Mouse (Mus musculus) right cerebral cortex, adult 18-20 months (tissue): ENCODE measurements around the gene Zmiz1.

Source experiments
- DNase-seq: peaks from one replicate; pipeline ENCODE4 v3.0.0; 2022; ENCODE audit warnings: mixed read lengths

Zmiz1 gene

DNA sequence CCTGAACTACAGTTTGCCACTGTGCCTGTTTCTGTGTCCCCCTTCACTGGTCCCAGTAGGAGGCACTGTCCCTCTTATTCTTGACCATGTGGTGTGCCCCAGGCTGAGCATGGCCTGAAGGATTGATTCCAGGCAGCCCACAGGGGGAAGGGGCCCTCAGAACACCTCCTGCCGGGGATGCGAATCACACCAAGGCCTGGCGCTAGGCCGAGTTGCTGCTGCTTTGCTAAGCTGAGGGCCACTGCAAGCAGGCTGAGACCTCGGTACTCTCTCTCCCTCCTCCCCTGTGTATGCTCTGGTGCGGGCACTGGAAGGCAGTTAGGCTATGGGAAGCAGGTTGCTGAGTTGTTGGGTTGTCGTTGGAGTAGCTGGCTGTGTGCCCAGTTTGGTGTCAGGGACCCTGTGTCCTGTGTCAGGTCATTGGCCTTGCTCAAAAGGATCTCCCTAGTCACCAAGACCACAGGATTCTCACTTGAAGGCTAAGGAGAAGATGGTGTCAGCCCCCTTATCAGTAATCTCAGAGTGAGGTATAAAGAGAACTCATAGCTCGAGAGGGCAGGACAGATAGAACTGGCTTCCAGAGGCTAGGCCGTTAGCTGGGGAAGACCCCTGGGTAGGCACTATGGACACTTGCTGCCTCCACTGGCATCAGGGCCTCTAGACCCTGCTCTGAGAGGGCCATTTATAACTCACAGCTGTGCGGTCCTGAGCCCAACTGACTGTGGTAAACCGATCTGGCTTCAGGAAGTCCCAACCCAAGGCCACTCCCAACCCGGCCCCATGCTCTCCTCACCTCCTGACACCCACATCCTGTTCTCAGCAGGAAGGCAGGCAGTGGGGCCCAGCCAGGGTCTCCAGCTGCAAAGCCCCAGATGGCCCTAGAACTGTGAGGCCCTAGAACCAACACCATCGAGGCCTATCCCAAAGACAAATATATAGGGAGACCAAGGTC, 57.9 kb downstream of the Zmiz1 start:
- no peak for DNase-seq

DNA sequence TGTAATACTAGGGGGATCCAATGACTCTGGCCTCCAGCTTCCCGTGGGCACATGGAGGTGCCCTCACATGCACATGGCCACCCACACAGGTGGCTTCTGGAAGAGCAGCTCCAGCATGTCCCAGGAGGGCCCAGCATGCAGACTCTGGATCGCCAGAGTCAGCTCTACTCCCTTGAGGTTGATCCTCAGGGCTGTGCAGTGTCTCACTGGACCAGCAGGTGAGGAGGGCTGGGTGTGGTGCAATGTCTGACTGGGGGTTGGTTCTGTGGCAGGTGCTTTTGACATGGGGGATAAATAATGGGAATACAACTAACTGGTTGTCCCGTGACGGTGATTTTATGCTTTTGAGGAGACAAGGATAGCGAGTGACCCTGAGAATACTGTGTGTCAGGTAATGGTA, 59.7 kb downstream of the Zmiz1 start:
- no peak for DNase-seq

DNA sequence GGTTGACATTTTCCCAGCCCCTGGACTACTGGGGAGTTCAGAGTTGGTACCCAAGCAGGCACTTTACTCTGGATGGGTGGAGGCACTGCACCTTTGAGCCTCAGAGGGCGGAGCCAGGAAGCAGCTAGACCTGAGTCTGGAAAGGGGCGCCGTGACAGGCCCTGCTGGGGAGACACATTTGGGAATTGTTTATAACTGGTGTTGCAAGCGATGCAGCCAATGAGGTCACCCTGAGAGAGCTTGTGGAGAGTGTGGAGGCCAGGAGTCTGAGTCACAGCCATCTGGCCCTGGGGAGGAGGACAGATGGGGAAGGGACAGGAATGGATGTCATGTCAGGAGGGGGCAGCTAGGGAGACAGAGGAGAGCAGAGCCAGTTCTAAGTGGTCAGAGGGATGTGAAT, 60.7 kb downstream of the Zmiz1 start:
- DNase-seq: peak; percentile 37

DNA sequence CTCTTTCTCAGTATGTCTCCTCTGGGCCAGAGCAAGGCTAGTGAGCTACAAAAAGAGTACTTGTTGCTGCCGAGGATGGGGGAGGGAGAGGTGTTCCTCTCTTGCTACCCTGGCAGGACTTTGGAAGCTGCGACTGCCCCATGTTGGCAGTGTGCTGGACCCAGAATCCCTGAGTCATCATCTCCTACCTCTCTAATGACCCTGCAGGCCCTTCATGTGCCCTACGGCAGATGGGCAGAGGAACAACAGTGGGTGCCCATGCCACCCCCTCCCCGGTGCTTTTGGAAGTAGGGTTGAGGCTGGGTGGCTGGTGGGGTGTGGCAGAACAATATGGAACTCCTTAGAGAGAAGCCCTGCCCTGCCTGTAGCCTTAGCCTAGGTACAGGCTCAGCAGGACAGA, 61.6 kb downstream of the Zmiz1 start:
- no peak for DNase-seq

DNA sequence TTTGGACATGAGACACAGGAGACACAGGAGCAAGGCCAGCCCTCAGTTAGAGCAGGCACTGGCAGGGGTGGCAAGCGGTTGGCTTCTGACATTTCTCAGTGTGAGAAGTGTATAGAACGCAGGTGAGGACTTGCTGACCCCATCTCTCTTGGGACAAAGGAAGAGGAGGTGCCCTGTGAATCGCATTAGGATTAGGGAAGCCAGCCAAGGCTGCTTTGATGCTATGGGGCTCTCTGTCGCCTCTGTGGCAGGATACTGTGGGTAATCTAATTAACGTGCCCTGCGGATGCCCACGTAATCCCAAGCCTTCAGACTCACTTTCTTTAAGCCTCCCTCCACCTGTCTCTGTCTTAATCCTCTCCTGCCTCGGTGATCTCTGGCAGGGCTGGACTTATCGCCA, 62.0 kb downstream of the Zmiz1 start:
- no peak for DNase-seq

DNA sequence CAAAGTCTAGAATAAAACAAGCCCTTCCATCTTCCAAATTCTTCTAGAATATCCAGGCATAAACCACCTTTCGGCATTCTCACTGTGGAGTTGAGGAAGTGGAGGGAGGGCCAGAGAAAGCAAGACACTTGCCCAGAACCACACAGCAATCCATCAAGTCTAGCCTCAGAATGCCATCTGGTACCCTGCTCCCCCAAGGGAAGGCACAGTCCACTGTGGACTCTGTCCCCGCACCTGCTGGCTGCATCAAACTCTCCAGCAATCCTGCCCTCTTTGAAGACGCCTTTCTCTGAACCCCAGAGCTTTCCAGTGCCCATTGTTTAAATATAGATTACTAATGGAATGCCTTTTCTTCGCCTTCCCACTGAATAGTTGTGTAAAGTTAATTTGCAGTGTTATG, 62.5 kb downstream of the Zmiz1 start:
- DNase-seq: no peak

DNA sequence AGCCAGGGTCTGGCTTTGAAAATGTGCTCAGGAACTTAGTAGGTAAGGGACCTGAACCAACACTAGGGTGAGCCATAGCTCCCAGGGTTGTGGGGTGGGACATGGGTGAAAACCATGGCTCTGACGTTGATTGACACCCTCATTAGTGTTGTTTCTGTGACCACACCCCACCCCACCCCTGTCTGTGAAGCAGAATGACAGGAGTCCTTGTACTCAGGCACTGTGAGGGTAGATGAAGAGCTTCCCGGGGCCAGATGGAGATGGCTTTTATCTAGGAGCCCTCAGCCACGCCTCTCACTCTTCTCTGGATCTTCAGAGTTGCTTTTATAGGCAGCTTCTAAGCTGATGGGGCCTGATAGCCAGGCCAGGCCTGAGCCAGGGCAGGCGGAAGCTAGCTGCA, 63.4 kb downstream of the Zmiz1 start:
- DNase-seq: no peak

DNA sequence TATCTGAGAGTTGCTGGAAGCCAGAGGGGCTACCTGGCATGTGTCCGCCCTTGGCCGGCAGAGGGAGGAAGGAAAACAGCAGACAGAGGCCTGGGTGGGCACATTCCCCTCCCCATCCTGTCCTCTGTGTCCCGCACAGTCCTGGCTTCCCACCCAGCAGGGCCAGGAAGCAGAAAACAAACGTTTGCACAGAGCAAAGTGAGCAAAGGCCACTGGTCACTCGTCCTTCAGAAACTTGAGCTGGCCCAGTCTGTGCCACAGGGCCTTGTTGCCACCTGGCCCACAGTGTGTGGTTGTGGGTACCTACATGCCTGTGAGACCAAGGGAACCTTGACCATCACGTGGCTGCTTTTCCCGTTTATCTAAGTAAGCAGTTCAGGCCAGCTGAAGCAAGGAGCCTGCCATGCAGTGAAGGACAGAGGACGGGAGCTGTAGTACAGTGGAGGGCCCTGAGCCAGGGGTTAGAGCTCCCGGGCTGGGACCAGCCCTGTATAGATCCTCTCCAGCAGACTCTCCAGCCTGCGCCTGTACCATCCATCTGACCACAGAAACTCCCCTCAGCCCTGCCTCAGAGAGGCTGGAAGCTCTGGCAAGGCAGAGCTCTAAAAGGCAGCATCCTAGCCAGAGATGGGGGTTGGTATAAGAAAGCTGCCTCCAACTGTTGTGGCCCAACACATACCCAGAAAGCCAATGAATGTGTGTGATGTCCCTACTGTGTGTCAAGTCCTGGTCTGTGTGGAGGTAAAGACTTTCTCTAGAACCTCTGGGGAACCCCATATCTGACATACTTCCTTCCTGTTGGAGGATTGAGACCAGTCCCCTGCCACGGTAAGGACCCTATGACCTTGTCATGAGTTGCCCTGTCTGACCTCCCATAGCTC, 64.5 kb downstream of the Zmiz1 start:
- no peak for DNase-seq

DNA sequence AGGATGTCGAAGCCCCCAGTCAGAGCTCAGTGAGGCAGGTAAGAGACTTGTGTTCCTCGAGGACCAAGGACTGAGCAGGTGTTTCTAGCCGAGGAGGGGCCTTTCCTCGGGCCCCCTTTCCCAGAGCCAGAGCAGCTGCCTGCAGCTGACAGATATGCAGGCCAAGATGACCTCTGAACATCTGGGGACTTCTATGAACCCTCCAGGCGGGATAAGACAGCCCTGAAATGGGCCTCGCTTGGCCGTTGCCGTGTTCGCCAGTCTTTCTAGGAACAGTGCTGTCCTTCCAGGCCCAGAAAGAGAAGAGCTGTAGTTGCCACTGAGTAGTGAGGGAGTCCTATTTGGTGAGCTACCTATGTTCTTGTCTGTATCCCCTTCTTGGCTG, 65.1 kb downstream of the Zmiz1 start:
- DNase-seq: no peak

DNA sequence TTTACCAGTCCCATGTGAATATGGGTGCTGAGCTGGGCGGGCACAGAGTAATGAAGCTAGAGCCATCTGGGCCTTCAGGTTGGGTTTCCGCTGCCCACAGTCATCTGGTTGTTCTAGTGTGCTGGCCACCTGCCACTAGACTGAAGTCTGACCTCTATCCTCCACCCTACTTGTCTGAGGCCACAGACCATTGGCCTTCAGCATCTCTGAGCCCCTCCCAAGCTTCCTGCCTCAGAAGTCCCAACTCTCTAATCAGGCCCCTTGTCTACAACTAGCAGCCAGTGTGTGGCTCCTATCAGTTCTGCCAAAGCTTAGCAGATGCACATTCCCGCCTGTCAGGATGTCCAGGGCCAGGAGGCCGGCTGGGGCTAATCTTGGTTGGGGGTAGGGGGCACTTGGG, 65.9 kb downstream of the Zmiz1 start:
- no peak for DNase-seq

DNA sequence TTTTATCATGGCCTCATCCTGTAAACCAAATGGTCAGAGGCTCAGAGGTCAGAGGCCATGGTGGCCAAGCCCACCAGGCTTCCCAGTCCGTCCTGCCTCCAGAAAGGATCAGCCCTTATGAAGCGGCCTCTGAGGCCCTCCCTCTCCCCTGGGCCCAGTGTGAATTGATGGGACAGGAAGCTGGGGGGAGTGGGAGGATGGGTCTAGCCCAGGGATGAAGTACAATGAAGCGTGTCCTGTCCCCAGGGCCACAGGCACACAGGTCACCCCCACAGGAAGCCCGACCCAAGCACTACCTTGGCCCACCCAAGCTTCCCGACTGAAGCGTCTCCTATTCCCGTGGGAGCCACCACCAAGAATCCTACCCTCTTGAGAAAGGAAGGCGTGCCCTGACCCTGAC, 66.7 kb downstream of the Zmiz1 start:
- DNase-seq: no peak

DNA sequence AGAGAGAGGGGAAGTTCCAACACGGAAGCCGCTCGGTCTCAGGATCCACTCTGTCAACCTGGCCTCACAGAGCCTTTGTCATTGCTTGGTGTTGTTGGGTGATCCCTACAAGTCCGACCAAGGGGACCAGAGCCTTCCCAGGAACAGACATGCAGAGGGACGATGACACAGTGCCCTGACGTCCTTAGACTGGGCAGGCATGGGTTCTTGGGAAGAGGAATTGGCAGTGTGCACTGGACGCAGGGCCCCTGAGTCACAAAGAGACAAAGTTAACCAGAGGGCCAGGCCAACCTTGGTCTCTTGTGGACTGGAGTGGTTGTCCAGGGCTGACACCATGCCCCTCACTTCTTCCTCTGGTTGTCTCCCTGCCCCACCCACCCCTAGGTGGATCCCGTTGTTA, 67.9 kb downstream of the Zmiz1 start:
- DNase-seq: no peak

DNA sequence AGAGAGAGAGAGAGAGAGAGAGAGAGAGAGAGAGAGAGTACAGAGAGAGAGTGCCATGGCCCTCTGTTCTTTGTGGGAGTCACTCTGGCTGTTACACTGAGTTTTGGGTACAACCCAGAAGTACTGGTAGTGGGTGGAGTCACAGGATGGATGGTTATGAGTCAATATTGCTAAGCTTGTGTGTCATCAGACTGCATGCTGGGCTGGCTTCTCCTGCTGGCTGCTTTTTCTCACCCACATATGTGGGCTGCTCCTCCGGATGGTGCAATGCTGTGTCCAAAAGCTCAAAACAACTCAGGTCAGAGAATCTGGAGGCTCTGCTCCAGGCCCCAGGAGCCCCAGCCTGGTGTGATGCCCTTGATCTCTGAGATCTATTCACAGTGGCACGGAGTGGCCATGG, 68.3 kb downstream of the Zmiz1 start:
- DNase-seq: peak; percentile 86

DNA sequence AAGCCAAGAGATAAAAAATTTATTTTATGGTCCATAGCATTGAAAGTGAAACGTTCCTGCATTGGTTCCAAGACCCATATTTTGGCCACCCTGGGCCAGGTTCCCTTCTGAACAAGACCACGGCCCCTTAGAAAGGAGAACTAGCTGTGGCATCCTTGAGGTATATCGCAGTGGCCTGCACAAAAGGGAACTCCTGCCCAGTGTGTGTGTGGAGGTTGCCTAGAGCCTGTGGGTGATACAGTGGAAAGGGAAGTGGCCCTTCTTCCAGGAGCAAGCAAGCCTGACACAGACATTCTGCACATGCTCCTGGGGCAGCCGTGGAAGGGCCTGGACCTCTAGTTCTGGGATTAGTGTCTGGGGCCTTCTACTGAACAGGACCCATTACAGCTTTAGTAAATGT, 71.4 kb downstream of the Zmiz1 start:
- DNase-seq: no peak

DNA sequence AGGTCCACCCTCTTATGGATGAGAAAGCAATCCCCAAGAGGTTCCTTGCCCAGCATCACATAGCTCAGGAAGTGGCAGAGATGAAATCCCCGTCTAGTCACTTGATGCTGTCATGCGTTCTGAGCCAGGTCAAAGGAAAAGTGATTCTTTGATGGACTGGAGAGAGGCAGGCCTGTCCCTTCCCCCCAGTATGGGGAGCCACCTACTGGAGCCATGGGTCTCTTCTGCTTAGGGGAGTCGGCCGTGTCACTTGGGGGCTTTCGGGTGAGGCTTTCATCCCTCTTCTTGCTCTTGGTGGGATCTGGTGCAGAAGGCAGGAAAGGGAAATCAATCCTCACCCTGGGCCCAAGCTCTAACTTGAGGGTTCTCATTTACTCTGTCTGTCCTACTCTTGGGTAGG, 71.8 kb downstream of the Zmiz1 start:
- DNase-seq: no peak

DNA sequence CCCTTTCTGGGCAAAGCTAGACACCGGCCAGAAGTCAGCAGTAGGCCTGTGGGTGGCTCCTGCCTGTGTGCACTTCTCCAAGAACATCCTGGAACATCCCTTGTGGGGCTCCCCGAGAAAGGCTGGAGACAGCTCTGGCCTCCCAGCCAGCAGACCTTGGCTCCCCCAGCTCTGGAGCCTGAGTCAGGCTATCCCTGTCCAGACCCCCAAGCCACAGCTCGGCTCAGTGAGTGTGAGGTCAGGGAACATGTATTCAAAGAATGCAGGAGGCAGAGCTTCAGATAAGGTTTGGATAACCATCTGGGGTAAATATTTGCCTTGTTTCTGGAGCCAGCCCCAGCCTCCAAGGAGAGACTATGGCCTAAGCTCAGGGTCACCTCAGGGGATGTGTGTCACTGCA, 74.0 kb downstream of the Zmiz1 start:
- DNase-seq: no peak

DNA sequence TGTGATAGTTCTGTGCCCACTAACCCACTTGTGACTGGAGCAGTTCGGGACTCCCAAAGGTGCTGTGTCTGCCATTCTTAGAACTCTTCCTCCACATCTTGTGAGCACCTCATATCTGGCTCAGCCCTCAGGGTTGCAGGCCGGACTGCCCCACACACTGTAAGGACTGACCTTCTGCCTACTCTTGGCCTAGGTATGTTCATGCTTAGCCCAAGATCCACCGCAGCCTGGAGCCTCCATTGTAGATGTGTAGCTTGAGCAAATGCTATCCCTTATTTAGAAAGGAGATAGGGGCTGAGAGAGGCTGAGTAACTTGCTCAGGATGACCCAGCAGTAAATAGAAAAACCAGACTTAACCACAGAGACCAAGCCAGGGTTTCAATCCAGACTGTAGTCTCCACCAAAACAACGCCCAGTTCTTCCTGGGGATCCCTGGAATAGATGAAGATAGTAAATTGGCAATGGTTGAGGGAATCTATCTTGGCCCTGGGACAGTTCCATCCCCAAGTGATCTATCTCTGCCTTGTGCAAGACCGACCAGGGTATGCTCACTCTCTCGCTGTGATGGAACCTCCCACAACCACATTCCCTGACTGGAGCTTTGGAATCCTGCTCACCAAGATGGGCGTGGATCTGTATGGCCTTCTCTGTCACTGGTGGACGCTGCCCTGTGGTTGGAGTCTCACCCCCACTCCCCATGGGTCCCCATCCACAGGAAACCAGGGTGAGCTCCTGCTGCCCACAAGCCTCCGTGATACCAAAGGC, 74.8 kb downstream of the Zmiz1 start:
- DNase-seq: no peak

DNA sequence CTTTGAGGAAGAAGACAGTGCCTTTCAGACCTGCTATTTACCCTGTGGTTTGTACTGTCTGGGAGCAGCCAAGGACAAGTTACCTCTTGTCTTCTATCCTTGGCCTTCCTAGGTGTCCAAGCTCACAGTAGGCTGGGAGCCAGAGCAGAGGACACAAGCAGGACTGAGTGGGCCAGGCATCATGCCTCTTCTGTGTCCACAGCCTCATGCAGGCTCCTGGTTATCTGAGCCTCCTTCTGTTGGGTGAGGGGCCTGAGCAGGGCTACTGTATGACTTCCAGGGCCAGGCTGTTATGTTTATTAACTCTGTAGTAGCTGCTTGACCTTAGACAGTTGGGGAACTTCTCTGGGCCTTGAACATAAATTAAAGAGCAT, 75.4 kb downstream of the Zmiz1 start:
- no peak for DNase-seq

DNA sequence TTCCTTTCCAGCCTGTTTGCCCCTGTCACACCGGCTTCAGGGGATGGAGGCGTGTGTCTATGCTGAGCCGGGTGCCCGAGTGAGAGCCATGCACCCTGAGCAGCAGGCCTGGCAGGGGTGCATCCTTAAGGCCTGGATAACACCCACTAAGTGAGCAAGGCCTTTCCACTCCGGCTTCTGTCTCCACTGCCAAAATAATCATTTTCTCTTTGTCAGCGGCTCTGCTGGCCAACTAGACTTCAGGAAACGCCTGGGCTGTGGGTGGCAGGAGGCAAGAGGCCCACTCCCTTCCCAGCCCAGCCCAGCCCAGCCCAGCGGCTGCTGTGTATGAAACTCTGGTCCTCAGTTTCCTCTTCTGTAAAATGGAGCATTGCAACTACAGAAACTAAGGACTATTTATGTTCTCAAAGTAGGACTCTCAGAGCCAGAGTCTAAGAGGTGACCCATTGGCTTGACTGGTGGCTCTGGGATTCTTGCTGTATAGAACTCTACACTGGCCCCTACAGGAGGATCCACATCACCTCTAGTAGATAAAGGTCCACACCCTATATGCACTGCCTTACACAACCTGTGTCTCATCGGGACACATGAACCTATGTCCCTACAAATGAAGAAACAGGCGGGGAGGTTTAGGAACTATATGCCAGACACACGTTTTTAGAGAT, 76.1 kb downstream of the Zmiz1 start:
- no peak for DNase-seq

DNA sequence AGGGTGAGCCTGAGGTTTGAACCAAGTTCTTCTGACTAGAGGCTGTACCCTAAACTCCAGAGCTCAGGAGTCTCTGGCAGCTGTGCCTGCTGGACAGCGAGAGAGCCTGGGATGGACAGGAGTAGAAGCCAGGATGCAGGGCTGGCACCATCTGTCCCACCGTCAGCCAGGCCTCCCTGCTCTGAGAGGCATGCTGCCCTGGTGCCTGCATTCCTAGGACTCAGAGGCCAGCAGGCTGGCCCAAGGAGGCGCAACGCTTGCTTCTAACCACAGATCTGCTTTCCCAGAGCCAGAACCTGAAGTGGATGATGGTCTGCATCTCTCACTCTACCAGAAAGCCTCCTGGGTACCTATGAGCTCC, 76.6 kb downstream of the Zmiz1 start:
- no peak for DNase-seq

DNA sequence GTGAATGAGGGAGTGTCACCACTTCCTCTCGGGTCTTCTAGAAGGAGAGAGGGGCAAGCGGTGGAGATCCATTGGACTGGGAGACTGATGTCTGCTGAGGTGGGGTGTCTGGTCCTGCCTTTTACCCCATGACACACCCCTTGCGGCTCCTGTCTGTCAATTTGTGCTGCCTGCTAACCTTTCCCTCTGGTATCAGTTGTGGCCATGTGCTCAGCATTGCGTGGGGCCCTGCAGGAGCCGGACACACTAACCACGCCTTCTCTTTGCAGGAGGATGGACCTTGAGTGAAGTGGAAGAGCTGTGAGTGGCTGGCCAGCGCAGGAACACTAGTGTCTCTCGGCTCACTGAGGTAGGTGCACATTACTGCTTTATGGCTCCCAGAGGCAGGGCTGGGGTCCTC, 77.5 kb downstream of the Zmiz1 start:
- no peak for DNase-seq

DNA sequence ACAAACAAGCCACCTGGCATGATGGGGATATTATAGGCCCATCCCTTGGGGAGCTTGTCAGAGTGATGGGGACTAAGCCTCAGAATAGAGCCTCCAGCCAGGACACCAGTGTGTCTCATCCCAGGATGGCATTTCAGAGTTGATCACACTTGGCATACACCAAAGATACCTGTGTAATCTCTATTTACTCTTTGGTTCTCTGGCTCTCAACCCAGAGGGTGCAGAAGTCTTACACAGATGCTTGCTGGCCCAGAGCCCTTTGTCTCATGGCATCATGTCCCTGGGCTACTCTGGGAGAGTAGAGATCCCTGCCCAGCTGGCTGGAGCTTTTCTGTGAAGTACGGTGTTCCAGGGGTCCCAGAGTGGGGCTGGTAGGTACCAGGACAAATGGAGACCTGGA, 78.4 kb downstream of the Zmiz1 start:
- DNase-seq: no peak

DNA sequence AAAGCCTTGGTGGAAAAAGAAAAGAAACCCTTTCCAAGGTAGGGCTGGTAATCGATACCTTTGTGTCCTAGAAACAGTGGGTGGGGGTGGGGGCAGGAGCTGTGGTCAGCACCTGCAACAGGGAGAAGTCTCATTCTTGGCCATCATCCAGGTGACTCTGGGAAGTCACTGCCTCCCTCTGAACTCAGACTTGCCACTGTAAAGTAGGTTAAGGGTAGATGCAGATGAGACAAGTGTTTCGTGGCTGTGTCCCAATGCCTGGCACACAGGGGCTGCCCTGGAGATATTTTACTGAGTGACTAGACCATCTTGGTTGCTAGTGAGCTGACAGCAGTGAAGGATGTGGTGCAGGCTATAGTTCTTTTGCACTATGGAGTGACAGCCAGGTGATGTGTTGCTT, 79.5 kb downstream of the Zmiz1 start:
- no peak for DNase-seq
